Mouse (Mus musculus) hindbrain, embryonic 16.5 days (tissue): ENCODE measurements at regions not wholly inside any gene's neighbourhood (a gene's known extent, or its start where the extent isn't known, plus 50 kb on each side); places are given as distances from the start of the nearest gene placed in this dataset.
"Not testable (repeated sequence)": the region's sequence is repeated elsewhere in the genome, so short reads cannot be mapped to it uniquely, and the experiment has no call there.

ENCODE experiments used
- ATAC-seq: fragments of 200-750 bp; cut with Nextera tagmentation; 2 replicates; pipeline ENCODE4 v1.8.0; 2017; ENCODE audit warnings: moderate TSS enrichment, moderate library complexity
- H3K27ac ChIP-seq: fragments of 300-500 bp; sonication (generic); 2 replicates; pipeline ENCODE4 v1.5.1; 2014; ENCODE audit warnings: low read depth, mild to moderate bottlenecking, control low read depth, low read length, moderate library complexity
- H3K27me3 ChIP-seq: fragments of 300-500 bp; sonication (generic); replicated peaks from 2 replicates; pipeline ENCODE4 v1.6.1; 2014; ENCODE audit warnings: low read length; ENCODE audit not compliant: control insufficient read depth, insufficient read depth
- H3K36me3 ChIP-seq: fragments of 300-500 bp; sonication (generic); 2 replicates; pipeline ENCODE4 v1.6.1; 2014; ENCODE audit warnings: mild to moderate bottlenecking, low read length, moderate library complexity, mixed read lengths; ENCODE audit not compliant: control insufficient read depth, insufficient read depth
- H3K4me1 ChIP-seq: fragments of 300-500 bp; sonication (generic); 2 replicates; pipeline ENCODE4 v1.6.1; 2014; ENCODE audit warnings: low read depth, low read length; ENCODE audit not compliant: control insufficient read depth, insufficient read depth
- H3K4me2 ChIP-seq: fragments of 300-500 bp; sonication (generic); 2 replicates; pipeline ENCODE4 v1.6.1; 2014; ENCODE audit warnings: mild to moderate bottlenecking, low read length, control low read depth, moderate library complexity
- H3K4me3 ChIP-seq: fragments of 300-500 bp; sonication (generic); 2 replicates; pipeline ENCODE4 v1.5.1; 2014; ENCODE audit warnings: mild to moderate bottlenecking, low read length, control low read depth, moderate library complexity
- H3K9ac ChIP-seq: fragments of 300-500 bp; sonication (generic); 2 replicates; pipeline ENCODE4 v1.6.1; 2014; ENCODE audit warnings: low read depth, mild to moderate bottlenecking, control low read depth, low read length, moderate library complexity
- H3K9me3 ChIP-seq: fragments of 300-500 bp; sonication (generic); 2 replicates; pipeline ENCODE4 v1.6.1; 2014; ENCODE audit warnings: mild to moderate bottlenecking, low read length, moderate library complexity; ENCODE audit not compliant: control insufficient read depth
- WGBS: fragments of 180-500 bp; shearing (Covaris S2); extraction: QIAGEN DNeasy Blood & Tissue Kit; methylation state at CpG from one replicate; pipeline ENCODE4 v1.1.7; 2014; 5-methylcytosine and 5-hydroxymethylcytosine counted together

- H3K9ac ChIP-seq = no peak overlapping the region
- no peak overlapping the region for H3K4me3 ChIP-seq
- no peaks in the 10 kb centered on the region for H3K9me3 ChIP-seq
- H3K4me2 ChIP-seq = no peak overlapping the region
- H3K36me3 ChIP-seq = no peaks in the 10 kb centered on the region
- no peaks in the 10 kb centered on the region for H3K27me3 ChIP-seq
- ATAC-seq = no peak
- H3K4me1 ChIP-seq = no peaks in the 10 kb centered on the region
- no peak overlapping the region for H3K27ac ChIP-seq
Measured at GRCm38 (mm10) chr4:81540496-81540895, 97.9 kb upstream of the Mpdz start.

- no peaks in the 10 kb centered on the region for H3K9me3 ChIP-seq
- H3K27me3 ChIP-seq = no peaks in the 10 kb centered on the region
- no peak overlapping the region for H3K27ac ChIP-seq
- no peak overlapping the region for H3K9ac ChIP-seq
- ATAC-seq = no peak
- H3K4me2 ChIP-seq = no peak overlapping the region
- WGBS = 75% methylated on average over 3 of the region's 3 CpGs
- no peak overlapping the region for H3K4me3 ChIP-seq
- H3K36me3 ChIP-seq = no peaks in the 10 kb centered on the region
- H3K4me1 ChIP-seq = no peaks in the 10 kb centered on the region
Measured at GRCm38 (mm10) chr4:81539551-81539950, 96.9 kb upstream of the Mpdz start.

GRCm38 (mm10) chr4:81536795-81537194 is 94.2 kb upstream of the Mpdz start:
- Histone ChIP-seq H3K36me3 (no peaks in the 10 kb centered on the region), H3K27me3 (no peaks in the 10 kb centered on the region), H3K4me3 (no peak overlapping the region), H3K27ac (no peak overlapping the region), H3K9ac (no peak overlapping the region), H3K4me2 (no peak overlapping the region), H3K4me1 (no peaks in the 10 kb centered on the region), H3K9me3 (no peaks in the 10 kb centered on the region)
- no peak for ATAC-seq

- no peak overlapping the region for H3K4me3 ChIP-seq
- H3K9ac ChIP-seq = no peak overlapping the region
- H3K9me3 ChIP-seq = no peaks in the 10 kb centered on the region
- no peaks in the 10 kb centered on the region for H3K36me3 ChIP-seq
- no peaks in the 10 kb centered on the region for H3K4me1 ChIP-seq
- no peak overlapping the region for H3K27ac ChIP-seq
- H3K4me2 ChIP-seq = no peak overlapping the region
- 91% methylated on average over 2 of the region's 2 CpGs for WGBS
- no peaks in the 10 kb centered on the region for H3K27me3 ChIP-seq
- no peak for ATAC-seq
Measured at GRCm38 (mm10) chr4:81530546-81530945, 87.9 kb upstream of the Mpdz start.

- not testable (repeated sequence) for ATAC-seq, H3K27ac ChIP-seq, H3K9me3 ChIP-seq, H3K27me3 ChIP-seq, H3K4me1 ChIP-seq, H3K4me2 ChIP-seq, H3K36me3 ChIP-seq, H3K4me3 ChIP-seq, H3K9ac ChIP-seq
- WGBS = 77% methylated on average over 2 of the region's 2 CpGs
Measured at GRCm38 (mm10) chr4:81519151-81519550, 76.5 kb upstream of the Mpdz start.

GRCm38 (mm10) chr4:81514547-81514946 is 71.9 kb upstream of the Mpdz start:
- 92% methylated on average over 4 of the region's 4 CpGs for WGBS

GRCm38 (mm10) chr4:81512396-81512795 is 69.8 kb upstream of the Mpdz start:
- no peak overlapping the region for H3K4me3 ChIP-seq
- H3K36me3 ChIP-seq = no peaks in the 10 kb centered on the region
- ATAC-seq = no peak
- no peaks in the 10 kb centered on the region for H3K4me1 ChIP-seq
- H3K27ac ChIP-seq = no peak overlapping the region
- WGBS = 54% methylated on average over 3 of the region's 3 CpGs
- H3K4me2 ChIP-seq = no peak overlapping the region
- no peak overlapping the region for H3K9ac ChIP-seq
- H3K9me3 ChIP-seq = no peaks in the 10 kb centered on the region
- no peaks in the 10 kb centered on the region for H3K27me3 ChIP-seq

More at GRCm38 (mm10) chr4:81514547-81514946, 71.9 kb upstream of the Mpdz start:
- Histone ChIP-seq H3K27me3 (no peaks in the 10 kb centered on the region), H3K4me3 (no peak overlapping the region), H3K9ac (no peak overlapping the region), H3K36me3 (no peaks in the 10 kb centered on the region), H3K4me1 (no peaks in the 10 kb centered on the region), H3K4me2 (no peak overlapping the region), H3K9me3 (no peaks in the 10 kb centered on the region), H3K27ac (no peak overlapping the region)
- no peak for ATAC-seq

- Histone ChIP-seq H3K9me3 (no peaks in the 10 kb centered on the region), H3K4me1 (no peaks in the 10 kb centered on the region), H3K4me3 (no peak overlapping the region), H3K27ac (no peak overlapping the region), H3K36me3 (no peaks in the 10 kb centered on the region), H3K9ac (no peak overlapping the region), H3K27me3 (no peaks in the 10 kb centered on the region), H3K4me2 (no peak overlapping the region)
- no peak for ATAC-seq
- WGBS = 74% methylated on average over 1 of the region's 1 CpGs
Measured at GRCm38 (mm10) chr4:81508776-81509175, 66.2 kb upstream of the Mpdz start.

- Histone ChIP-seq H3K4me3 (no peak overlapping the region), H3K36me3 (no peaks in the 10 kb centered on the region), H3K27me3 (no peaks in the 10 kb centered on the region), H3K4me1 (no peaks in the 10 kb centered on the region), H3K27ac (no peak overlapping the region), H3K9me3 (no peaks in the 10 kb centered on the region), H3K9ac (no peak overlapping the region), H3K4me2 (no peak overlapping the region)
- WGBS = 88% methylated on average over 5 of the region's 5 CpGs
- no peak for ATAC-seq
Measured at GRCm38 (mm10) chr4:81506841-81507240, 64.2 kb upstream of the Mpdz start.

GRCm38 (mm10) chr4:81506306-81506705 is 63.7 kb upstream of the Mpdz start:
- H3K9me3 ChIP-seq = no peaks in the 10 kb centered on the region
- no peaks in the 10 kb centered on the region for H3K36me3 ChIP-seq
- H3K27ac ChIP-seq = no peak overlapping the region
- no peak overlapping the region for H3K9ac ChIP-seq
- no peak for ATAC-seq
- no peak overlapping the region for H3K4me2 ChIP-seq
- 95% methylated on average over 6 of the region's 6 CpGs for WGBS
- H3K27me3 ChIP-seq = no peaks in the 10 kb centered on the region
- no peak overlapping the region for H3K4me3 ChIP-seq
- H3K4me1 ChIP-seq = no peaks in the 10 kb centered on the region
